Mouse (Mus musculus): ENCODE measurements around the gene Aox1.

Aox1 gene

DNA sequence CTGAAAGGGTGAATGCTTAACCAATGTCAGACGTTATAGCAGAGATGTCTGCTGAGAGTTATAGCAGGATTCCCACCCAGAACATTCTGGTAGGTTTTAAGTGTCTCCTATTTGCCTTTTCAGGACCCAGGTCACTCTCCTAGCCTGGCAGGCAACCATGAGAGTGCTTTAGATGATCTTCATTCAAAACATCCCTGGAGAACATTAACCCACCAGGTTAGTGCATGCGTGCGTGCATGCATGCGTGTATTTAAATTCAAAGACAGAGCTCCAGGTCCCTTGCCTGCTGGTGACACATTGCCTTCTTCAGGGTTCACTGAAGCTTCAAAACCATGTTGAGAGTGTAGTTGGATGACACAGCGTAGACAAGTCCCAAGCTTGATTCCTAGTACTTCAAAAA, 35.4 kb downstream of the Aox1 start:
- no peak for DNase-seq (ENCODE audit: low read depth, low spot score)

GRCm38 (mm10) chr1:58065606-58066005, 35.9 kb downstream of the Aox1 start:
- no peak for DNase-seq (ENCODE audit: low read depth, low spot score)

- DNase-seq (ENCODE audit: low read depth, low spot score) = no peak
Measured at GRCm38 (mm10) chr1:58069181-58069580, 39.5 kb downstream of the Aox1 start.

- DNase-seq (ENCODE audit: low read depth, low spot score) = no peak
Measured at GRCm38 (mm10) chr1:58070091-58070490, 40.4 kb downstream of the Aox1 start.

GRCm38 (mm10) chr1:58071006-58071405, 41.3 kb downstream of the Aox1 start:
- DNase-seq (ENCODE audit: low read depth, low spot score) = no peak

DNA sequence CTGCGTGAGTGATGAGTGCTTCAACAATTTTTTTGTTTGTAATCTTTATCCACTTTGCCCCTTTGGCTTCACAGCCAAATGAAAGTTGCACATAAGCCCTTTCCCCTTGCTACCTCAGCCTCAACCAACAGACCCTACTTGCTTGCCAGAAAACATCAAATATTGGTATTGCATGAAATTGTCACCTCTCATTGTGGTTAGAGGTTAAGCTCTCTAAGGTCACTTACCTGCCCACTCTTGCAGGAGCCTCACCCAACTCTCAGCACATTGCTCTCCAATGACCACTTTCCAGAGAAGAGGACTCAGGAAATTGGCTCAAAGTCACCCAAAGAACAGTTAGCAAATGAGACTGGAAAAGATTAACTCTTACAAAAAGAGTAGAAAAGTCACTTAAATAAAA, 41.8 kb downstream of the Aox1 start:
- no peak for DNase-seq (ENCODE audit: low read depth, low spot score)

DNA sequence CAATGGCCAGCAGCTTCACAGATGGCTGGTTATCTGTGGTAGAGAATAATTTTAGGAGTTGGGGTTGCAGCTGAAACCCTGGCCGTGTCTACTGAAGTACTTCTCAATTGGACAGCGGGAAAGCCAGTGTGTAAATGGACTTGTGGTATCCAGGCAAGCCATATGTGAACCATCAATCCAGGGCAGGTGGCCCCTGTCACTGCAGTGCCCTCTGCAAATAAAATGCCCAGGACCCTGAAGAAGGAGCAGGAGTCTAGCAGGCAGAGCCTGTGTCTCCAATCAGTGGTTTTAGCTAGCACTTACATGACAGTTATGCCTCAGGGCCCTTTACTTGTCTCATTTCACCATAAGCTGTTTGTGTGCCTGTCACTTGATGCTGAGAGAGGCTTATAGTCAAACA, 42.7 kb downstream of the Aox1 start:
- DNase-seq (ENCODE audit: low read depth, low spot score) = no peak

DNA sequence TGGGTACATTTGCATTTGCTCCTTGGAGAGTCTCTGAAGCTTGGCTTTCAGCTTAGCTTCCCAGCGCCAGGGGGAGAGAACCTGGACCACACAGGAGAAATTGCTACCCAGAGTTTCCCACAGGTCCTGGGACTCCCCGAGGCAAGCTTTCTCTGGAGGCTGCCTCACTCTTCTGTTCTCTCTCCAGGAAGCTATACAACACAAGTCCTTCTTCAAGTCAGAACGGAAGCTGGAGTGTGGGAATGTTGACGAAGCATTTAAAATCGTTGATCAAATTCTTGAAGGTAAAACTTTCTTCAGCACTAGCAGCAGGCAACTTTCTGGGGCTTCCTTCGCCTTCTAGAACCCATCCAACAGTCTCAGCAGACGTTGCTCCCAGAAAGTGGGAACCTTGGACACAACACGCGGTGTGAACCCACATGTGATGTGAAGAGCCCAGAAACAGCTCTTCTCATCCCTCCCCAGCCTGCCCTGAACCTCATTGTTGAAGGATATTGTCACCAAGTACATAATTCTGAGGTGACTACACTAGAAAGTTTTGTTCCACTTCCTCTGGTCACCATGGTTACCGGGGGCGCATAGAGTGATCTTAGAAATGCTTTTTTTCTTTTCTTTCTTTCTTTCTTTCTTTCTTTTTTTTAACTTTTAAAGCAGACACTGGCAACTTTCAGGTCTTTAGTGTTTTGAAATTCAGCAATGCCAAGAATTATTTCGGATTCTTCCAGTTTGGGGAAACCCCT, 43.4 kb downstream of the Aox1 start:
- DNase-seq (ENCODE audit: low read depth, low spot score) = no peak

- DNase-seq (ENCODE audit: low read depth, low spot score) = no peak
Measured at GRCm38 (mm10) chr1:58074266-58074665, 44.5 kb downstream of the Aox1 start.

GRCm38 (mm10) chr1:58077882-58078281, 48.2 kb downstream of the Aox1 start:
- no peak for DNase-seq (ENCODE audit: low read depth, low spot score)

DNA sequence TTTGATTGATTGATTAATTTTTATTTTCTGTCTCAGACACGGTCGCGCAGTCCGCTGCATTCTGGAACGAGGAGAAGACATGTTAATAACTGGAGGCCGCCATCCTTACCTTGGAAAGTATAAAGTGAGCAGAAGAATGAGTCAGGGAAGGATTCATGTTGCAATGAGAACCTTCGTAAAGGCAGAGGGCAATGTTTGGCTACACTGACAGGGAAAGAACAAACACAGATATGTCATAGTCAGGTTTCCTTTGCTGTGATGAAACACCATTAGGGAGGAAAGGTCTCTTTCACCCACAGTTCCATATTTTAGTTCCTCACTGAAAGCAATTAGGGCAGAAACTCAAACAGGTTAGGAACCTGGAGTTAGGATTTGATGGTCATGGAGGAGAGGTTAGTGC, 48.7 kb downstream of the Aox1 start:
- no peak for DNase-seq (ENCODE audit: low read depth, low spot score)

DNA sequence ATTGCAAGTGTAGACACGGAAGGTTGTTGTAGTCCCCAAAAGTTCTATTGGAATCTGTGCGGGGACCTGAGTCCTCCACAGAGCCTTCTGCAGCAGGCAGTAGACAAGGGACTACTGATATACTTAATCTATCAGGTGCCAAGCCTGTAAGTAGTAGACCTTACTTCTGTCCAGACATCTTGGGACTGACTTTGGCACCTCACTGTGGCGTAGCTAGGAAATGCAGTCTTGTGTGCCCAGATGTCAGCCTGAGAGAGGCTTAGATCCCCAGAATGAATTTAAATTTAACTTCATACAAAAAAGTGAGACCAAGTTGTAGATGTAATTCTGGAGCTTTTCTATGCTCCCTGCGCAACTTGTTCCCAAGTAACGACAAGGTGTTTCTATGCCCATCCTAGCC, 50.0 kb downstream of the Aox1 start:
- no peak for DNase-seq (ENCODE audit: low read depth, low spot score)

DNA sequence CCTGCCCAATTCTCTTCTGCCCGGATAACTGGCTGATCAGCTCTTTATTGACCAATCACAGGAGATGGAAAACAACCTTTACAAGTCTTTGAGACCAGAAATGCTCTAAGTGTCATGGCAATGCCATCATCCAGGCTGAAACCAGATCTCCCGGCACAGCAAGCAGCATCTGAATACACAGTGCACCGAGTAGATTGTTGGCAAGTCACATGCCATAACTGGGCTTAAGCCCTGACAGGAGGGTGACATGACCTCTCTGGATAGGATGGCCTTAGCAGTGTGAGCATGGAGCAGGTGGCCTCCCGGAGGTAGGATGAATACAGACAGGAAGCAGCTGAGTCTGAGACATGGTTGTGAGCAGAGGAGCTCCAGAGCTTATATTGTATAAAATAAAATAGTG, 50.7 kb downstream of the Aox1 start:
- no peak for DNase-seq (ENCODE audit: low read depth, low spot score)

DNA sequence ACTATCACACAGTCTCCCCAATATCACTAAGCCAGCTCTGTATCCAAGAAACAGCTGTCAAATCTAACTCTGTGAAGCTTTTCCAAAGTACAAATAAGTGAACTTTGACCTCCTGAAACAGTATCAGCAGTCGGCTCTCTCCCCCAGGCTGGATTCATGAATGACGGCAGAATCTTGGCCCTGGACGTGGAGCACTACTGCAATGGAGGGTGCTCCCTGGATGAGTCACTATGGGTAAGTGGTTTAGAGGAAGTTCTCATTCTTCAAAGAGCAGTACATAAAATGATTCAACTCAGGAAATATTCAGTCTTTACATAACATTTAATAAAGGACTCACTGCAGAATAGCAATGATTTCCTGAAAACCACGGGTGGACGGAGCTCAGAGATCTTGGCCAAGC, 51.6 kb downstream of the Aox1 start:
- no peak for DNase-seq (ENCODE audit: low read depth, low spot score)

GRCm38 (mm10) chr1:58089316-58089715, 59.6 kb downstream of the Aox1 start:
- DNase-seq (ENCODE audit: low read depth, low spot score) = no peak

DNA sequence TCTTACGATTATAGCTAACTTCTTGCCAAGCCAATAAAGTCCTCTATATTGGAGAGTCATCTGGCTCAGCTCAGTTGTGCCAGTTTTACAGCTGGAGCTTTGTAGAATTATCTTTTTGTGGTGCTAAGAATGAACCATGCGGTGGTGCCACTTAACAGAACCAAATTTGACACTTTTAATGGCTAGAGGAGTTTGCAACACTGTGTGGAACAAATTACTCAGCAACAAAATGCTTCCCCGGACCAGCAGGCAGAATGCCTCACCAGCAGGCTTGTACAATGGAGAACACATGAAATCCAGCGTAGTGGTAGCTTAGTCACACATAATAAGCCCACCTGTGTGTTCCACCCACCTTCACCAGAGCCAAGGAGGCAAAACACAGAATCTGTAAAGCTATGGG, 60.5 kb downstream of the Aox1 start:
- DNase-seq (ENCODE audit: low read depth, low spot score) = no peak

DNA sequence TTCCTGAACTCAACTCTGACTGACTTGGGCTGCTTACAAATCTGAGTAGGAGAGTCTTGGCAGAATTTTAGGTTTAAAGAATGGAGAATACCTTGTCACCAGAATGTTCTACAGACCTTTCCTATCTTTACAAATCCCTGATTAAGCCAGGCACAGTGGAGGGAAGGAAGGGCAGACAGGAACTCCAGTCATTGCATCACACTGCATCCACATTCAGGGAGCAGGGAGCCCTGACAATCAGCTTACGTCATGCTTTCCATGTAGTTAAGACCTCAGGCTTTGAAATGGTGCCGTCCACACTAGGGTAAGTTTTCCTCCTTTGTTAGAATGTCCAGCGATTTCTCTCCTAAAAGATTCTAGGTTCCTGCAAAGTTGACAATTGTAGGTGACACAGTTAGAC, 61.5 kb downstream of the Aox1 start:
- no peak for DNase-seq (ENCODE audit: low read depth, low spot score)

DNA sequence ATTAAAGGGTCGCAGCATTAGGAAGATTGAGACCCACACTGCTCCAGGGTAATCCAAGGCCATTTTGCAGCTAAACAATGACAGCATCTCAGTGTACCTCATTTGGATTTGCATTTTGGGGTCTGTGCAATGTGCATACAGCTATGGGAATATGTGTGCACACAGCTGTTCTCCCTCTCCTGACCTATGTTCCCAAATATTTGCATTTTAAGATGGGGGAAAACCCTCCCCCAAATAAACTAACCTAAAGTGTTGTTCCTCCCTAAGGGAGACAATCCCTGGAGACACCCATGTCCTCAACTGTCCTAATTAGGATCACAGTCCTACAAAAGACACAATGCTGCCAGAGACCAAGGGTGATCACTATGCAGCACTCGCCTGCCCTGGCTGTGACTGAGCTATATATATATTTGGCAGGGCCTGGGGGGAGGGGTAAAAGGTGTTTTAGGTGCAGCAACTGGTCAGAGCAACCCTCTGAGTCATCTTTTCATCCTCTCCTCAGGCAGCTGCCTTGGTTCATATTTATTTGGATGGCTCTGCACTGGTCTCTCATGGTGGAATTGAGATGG, 62.3 kb downstream of the Aox1 start:
- DNase-seq (ENCODE audit: low read depth, low spot score) = no peak

DNA sequence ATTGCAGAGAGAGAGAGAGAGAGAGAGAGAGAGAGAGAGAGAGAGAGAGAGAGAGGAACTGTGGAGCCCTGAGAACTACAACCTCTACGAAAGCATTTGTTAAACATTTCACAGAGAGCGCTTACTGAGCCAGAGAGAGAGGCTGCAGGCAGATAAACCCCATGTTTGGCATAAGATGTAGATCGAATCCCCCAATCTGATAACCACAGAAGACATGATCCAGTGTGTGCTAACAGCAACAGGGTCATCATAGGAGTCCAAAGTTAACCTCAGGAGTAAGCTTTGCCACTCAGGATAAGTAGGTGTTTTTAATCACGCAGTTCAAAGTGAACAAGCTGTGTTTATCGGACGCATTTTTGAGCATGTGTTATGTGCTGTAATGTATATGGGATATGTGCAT, 67.6 kb downstream of the Aox1 start:
- no peak for DNase-seq (ENCODE audit: low read depth, low spot score)

DNA sequence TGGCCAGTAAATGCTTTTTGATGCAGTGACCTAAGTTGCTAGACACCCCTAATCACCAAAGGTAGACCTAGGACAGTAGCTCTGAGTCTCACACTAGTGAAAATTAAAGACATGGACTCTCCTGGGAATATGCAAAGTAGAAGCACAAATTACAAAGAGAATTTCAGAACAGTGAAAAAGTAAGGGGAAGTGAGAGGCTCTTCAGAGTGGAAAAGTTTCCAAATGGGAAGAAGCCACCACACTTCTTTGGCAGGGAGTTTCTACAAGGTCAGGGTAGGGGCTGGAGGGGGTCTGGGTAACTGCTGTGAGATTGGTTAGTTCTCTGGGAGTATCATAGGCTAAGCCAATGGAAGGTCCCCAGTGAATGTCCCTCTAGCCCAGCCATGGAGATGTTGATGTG, 69.4 kb downstream of the Aox1 start:
- no peak for DNase-seq (ENCODE audit: low read depth, low spot score)

DNA sequence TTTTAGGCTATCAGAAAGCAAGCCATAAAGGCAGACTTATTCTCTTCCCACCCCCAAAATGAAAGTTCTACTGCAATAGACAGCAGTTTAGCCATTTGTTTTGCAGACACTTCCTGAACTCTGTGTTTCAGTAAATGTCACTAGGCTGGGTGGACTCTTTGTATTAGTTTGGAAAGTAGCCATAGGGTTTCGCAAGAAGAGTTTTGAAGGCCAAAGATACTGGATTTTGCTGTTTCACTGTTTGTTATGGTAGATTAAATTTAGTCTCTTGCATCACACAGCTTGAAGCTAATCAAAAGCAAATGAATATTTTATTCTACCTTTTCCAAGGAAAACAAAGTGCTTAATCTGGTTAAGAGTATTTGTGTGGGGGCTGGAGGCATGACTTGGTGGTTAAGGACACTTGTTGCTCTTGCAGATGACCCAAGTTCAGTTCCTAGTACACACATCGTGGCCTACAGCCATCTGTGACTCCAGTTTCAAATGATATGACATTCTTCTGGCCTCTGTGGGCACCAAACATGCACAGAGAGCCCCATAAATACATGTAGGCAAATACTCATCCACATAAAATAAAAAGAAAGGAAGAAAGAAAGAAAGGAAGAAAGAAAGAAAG, 71.9 kb downstream of the Aox1 start:
- DNase-seq (ENCODE audit: low read depth, low spot score) = no peak

GRCm38 (mm10) chr1:58102494-58102893, 72.8 kb downstream of the Aox1 start:
- no peak for DNase-seq (ENCODE audit: low read depth, low spot score)

DNA sequence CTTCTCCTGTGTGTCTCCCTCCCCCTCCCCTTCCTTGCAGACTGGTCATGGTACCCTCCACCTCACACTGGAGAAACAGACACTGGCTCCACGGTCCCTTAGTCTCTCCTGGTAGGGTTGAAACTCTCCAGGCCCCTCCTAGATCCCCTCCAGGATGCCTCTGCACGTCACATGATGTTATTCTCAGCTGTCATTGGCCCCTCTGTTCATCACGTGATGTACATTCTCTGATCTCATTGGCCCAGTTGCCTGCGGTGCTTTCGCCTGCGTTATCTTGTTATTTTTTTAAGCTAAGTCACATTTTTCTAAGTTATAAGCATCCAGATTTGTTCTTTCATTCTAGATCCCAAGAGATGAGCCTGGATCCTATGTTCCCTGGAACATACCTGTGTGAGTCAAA, 76.0 kb downstream of the Aox1 start:
- no peak for DNase-seq (ENCODE audit: low read depth, low spot score)

Measured in brain, embryonic 18.5 days (tissue).